Mouse (Mus musculus): ENCODE results near the gene Trappc5. TPM values are rescaled to one million over a fixed set of nuclear protein-coding genes. Genes with fewer than 3 reads are reported as not detected.

Trappc5 gene
- polyA plus RNA-seq, 1 experiment, result 36.7 TPM

- peaks cover 15% of the 10 kb centered on the region for H3K27me3 ChIP-seq (ENCODE audit: control insufficient read depth, insufficient read depth, insufficient read length)
- TF ChIP-seq CTCF (IDR thresholded peaks at IDR 0.05; ENCODE audit: control insufficient read depth, insufficient read depth, insufficient read length) (no peak), MYOG (IDR thresholded peaks at IDR 0.05; ENCODE audit: control insufficient read depth, extremely low read depth, insufficient read length) (no peak), CEBPB (IDR thresholded peaks at IDR 0.05; ENCODE audit: low read depth) (no peak)
- no peak overlapping the region for H3ac ChIP-seq (ENCODE audit: control insufficient read depth, insufficient read length, low read depth)
- H3K79me2 ChIP-seq (ENCODE audit: control insufficient read depth, insufficient read depth), result no peaks in the 10 kb centered on the region
- no peak overlapping the region for H3K4me3 ChIP-seq (ENCODE audit: insufficient read depth, poor library complexity, severe bottlenecking)
- H3K79me3 ChIP-seq (ENCODE audit: low read depth), result no peaks in the 10 kb centered on the region
- no peaks in the 10 kb centered on the region for H3K36me3 ChIP-seq (ENCODE audit: control insufficient read depth, insufficient read depth)
Measured at GRCm38 (mm10) chr8:3687537-3687936, 11.4 kb downstream of the Trappc5 start.

GRCm38 (mm10) chr8:3690774-3691173 is 14.7 kb downstream of the Trappc5 start:
- Histone ChIP-seq H3ac (ENCODE audit: control insufficient read depth, insufficient read length, low read depth) (no peak overlapping the region), H3K36me3 (ENCODE audit: control insufficient read depth, insufficient read depth) (no peaks in the 10 kb centered on the region), H3K27me3 (ENCODE audit: control insufficient read depth, insufficient read depth, insufficient read length) (peaks cover 15% of the 10 kb centered on the region), H3K4me3 (ENCODE audit: insufficient read depth, poor library complexity, severe bottlenecking) (no peak overlapping the region), H3K79me3 (ENCODE audit: low read depth) (no peaks in the 10 kb centered on the region), H3K79me2 (ENCODE audit: control insufficient read depth, insufficient read depth) (no peaks in the 10 kb centered on the region)
- TF ChIP-seq CEBPB (IDR thresholded peaks at IDR 0.05; ENCODE audit: low read depth), result no peak
- no peak for TF ChIP-seq USF1 (IDR thresholded peaks at IDR 0.05; ENCODE audit: low read depth)
- TF ChIP-seq MAX (IDR thresholded peaks at IDR 0.05), result no peak
- TF ChIP-seq FOSL1 (IDR thresholded peaks at IDR 0.05; ENCODE audit: insufficient read depth, low read length, poor library complexity, severe bottlenecking), result no peak
- no peak for TF ChIP-seq CTCF (IDR thresholded peaks at IDR 0.05; ENCODE audit: control insufficient read depth, insufficient read depth, insufficient read length)
- no peak for TF ChIP-seq MYOG (IDR thresholded peaks at IDR 0.05; ENCODE audit: control insufficient read depth, extremely low read depth, insufficient read length)
- no peak for TF ChIP-seq MYOD1 (IDR thresholded peaks at IDR 0.05; ENCODE audit: control insufficient read depth, insufficient read length, low read depth)

GRCm38 (mm10) chr8:3694121-3694520 is 18.0 kb downstream of the Trappc5 start, which contains the start of gene Fcer2a:
TSS of gene Fcer2a (minus strand) at chr8:3694175.
- H3K36me3 ChIP-seq (ENCODE audit: control insufficient read depth, insufficient read depth), result no peaks in the 10 kb centered on the region
- no peak within 1 kb of the TSS for H3ac ChIP-seq (ENCODE audit: control insufficient read depth, insufficient read length, low read depth)
- no peak for TF ChIP-seq MYOG (IDR thresholded peaks at IDR 0.05; ENCODE audit: control insufficient read depth, extremely low read depth, insufficient read length)
- TF ChIP-seq FOSL1 (IDR thresholded peaks at IDR 0.05; ENCODE audit: insufficient read depth, low read length, poor library complexity, severe bottlenecking), result no peak
- no peak for TF ChIP-seq CEBPB (IDR thresholded peaks at IDR 0.05; ENCODE audit: low read depth)
- TF ChIP-seq USF1 (IDR thresholded peaks at IDR 0.05; ENCODE audit: low read depth), result no peak
- no peak for TF ChIP-seq MAX (IDR thresholded peaks at IDR 0.05)
- no peak for TF ChIP-seq CTCF (IDR thresholded peaks at IDR 0.05; ENCODE audit: control insufficient read depth, insufficient read depth, insufficient read length)
- TF ChIP-seq MYOD1 (IDR thresholded peaks at IDR 0.05; ENCODE audit: control insufficient read depth, insufficient read length, low read depth), result no peak
- no peaks in the 10 kb centered on the region for H3K79me2 ChIP-seq (ENCODE audit: control insufficient read depth, insufficient read depth)
- no peaks in the 10 kb centered on the region for H3K79me3 ChIP-seq (ENCODE audit: low read depth)
- no peak within 1 kb of the TSS for H3K4me3 ChIP-seq (ENCODE audit: insufficient read depth, poor library complexity, severe bottlenecking)
- peaks cover 8% of the 10 kb centered on the region for H3K27me3 ChIP-seq (ENCODE audit: control insufficient read depth, insufficient read depth, insufficient read length)

GRCm38 (mm10) chr8:3701491-3701890 is 25.4 kb downstream of the Trappc5 start:
- Histone ChIP-seq H3K27me3 (ENCODE audit: control insufficient read depth, insufficient read depth, insufficient read length) (no peaks in the 10 kb centered on the region), H3K79me3 (ENCODE audit: low read depth) (no peaks in the 10 kb centered on the region), H3K36me3 (ENCODE audit: control insufficient read depth, insufficient read depth) (no peaks in the 10 kb centered on the region), H3ac (ENCODE audit: control insufficient read depth, insufficient read length, low read depth) (no peak overlapping the region), H3K4me3 (ENCODE audit: insufficient read depth, poor library complexity, severe bottlenecking) (no peak overlapping the region), H3K79me2 (ENCODE audit: control insufficient read depth, insufficient read depth) (no peaks in the 10 kb centered on the region)
- no peak for TF ChIP-seq CEBPB (IDR thresholded peaks at IDR 0.05; ENCODE audit: low read depth)
- TF ChIP-seq MAX (IDR thresholded peaks at IDR 0.05), result no peak
- TF ChIP-seq MYOD1 (IDR thresholded peaks at IDR 0.05; ENCODE audit: control insufficient read depth, insufficient read length, low read depth), result no peak

- Histone ChIP-seq H3K27me3 (ENCODE audit: control insufficient read depth, insufficient read depth, insufficient read length) (peaks cover 9% of the 10 kb centered on the region), H3K36me3 (ENCODE audit: control insufficient read depth, insufficient read depth) (no peaks in the 10 kb centered on the region), H3K79me2 (ENCODE audit: control insufficient read depth, insufficient read depth) (no peaks in the 10 kb centered on the region), H3K4me3 (ENCODE audit: insufficient read depth, poor library complexity, severe bottlenecking) (no peak overlapping the region), H3K79me3 (ENCODE audit: low read depth) (no peaks in the 10 kb centered on the region), H3ac (ENCODE audit: control insufficient read depth, insufficient read length, low read depth) (no peak overlapping the region)
- TF ChIP-seq MYOG (IDR thresholded peaks at IDR 0.05; ENCODE audit: control insufficient read depth, extremely low read depth, insufficient read length), result no peak
- TF ChIP-seq USF1 (IDR thresholded peaks at IDR 0.05; ENCODE audit: low read depth), result no peak
- TF ChIP-seq MYOD1 (IDR thresholded peaks at IDR 0.05; ENCODE audit: control insufficient read depth, insufficient read length, low read depth), result no peak
- TF ChIP-seq MAX (IDR thresholded peaks at IDR 0.05), result no peak
- TF ChIP-seq CTCF (IDR thresholded peaks at IDR 0.05; ENCODE audit: control insufficient read depth, insufficient read depth, insufficient read length), result no peak
- no peak for TF ChIP-seq FOSL1 (IDR thresholded peaks at IDR 0.05; ENCODE audit: insufficient read depth, low read length, poor library complexity, severe bottlenecking)
- TF ChIP-seq CEBPB (IDR thresholded peaks at IDR 0.05; ENCODE audit: low read depth), result no peak
Measured at GRCm38 (mm10) chr8:3705711-3706110, 29.6 kb downstream of the Trappc5 start.

GRCm38 (mm10) chr8:3707611-3708010 is 31.5 kb downstream of the Trappc5 start:
- Histone ChIP-seq H3K27me3 (ENCODE audit: control insufficient read depth, insufficient read depth, insufficient read length) (peaks cover 9% of the 10 kb centered on the region), H3K79me2 (ENCODE audit: control insufficient read depth, insufficient read depth) (no peaks in the 10 kb centered on the region), H3K36me3 (ENCODE audit: control insufficient read depth, insufficient read depth) (no peaks in the 10 kb centered on the region), H3K79me3 (ENCODE audit: low read depth) (no peaks in the 10 kb centered on the region), H3ac (ENCODE audit: control insufficient read depth, insufficient read length, low read depth) (no peak overlapping the region), H3K4me3 (ENCODE audit: insufficient read depth, poor library complexity, severe bottlenecking) (no peak overlapping the region)
- no peak for TF ChIP-seq CEBPB (IDR thresholded peaks at IDR 0.05; ENCODE audit: low read depth)
- TF ChIP-seq MYOD1 (IDR thresholded peaks at IDR 0.05; ENCODE audit: control insufficient read depth, insufficient read length, low read depth), result no peak
- no peak for TF ChIP-seq CTCF (IDR thresholded peaks at IDR 0.05; ENCODE audit: control insufficient read depth, insufficient read depth, insufficient read length)
- TF ChIP-seq USF1 (IDR thresholded peaks at IDR 0.05; ENCODE audit: low read depth), result no peak
- no peak for TF ChIP-seq MAX (IDR thresholded peaks at IDR 0.05)
- no peak for TF ChIP-seq MYOG (IDR thresholded peaks at IDR 0.05; ENCODE audit: control insufficient read depth, extremely low read depth, insufficient read length)
- no peak for TF ChIP-seq FOSL1 (IDR thresholded peaks at IDR 0.05; ENCODE audit: insufficient read depth, low read length, poor library complexity, severe bottlenecking)
